Mouse (Mus musculus) stomach, postnatal 0 days (tissue): ENCODE measurements around the gene Clasp1. TPM values are rescaled to one million over a fixed set of nuclear protein-coding genes. Genes with fewer than 3 reads are reported as not detected.
A peak's percentile ranks its signal among the peaks of the same experiment; 100 is the strongest.
"Not testable (repeated sequence)": the region's sequence is repeated elsewhere in the genome, so short reads cannot be mapped to it uniquely, and the experiment has no call there.

Experiments used
- ATAC-seq: fragments of 200-750 bp; cut with Nextera tagmentation; 2 replicates; pipeline ENCODE4 v1.8.0; 2017; ENCODE audit not compliant: low FRiP score, low TSS enrichment
- DNase-seq: peaks from one replicate; pipeline ENCODE4 v3.0.0-alpha.2; 2016; ENCODE audit warnings: low spot score
- H3K27ac ChIP-seq: fragments of 300-500 bp; sonication (generic); replicated peaks from 2 replicates; pipeline ENCODE4 v1.5.1; 2014; ENCODE audit warnings: mild to moderate bottlenecking, control low read depth
- H3K27me3 ChIP-seq: fragments of 300-500 bp; sonication (generic); 2 replicates; pipeline ENCODE4 v1.6.1; 2014; ENCODE audit warnings: low read length; ENCODE audit not compliant: control insufficient read depth, insufficient read depth
- H3K36me3 ChIP-seq: fragments of 300-500 bp; sonication (generic); 2 replicates; pipeline ENCODE4 v1.6.1; 2014; ENCODE audit warnings: low read length, mixed read lengths; ENCODE audit not compliant: control insufficient read depth, insufficient read depth
- H3K4me1 ChIP-seq: fragments of 300-500 bp; sonication (generic); replicated peaks from 2 replicates; pipeline ENCODE4 v1.6.1; 2014; ENCODE audit warnings: antibody characterized with exemption; ENCODE audit not compliant: control insufficient read depth, insufficient read depth
- H3K4me2 ChIP-seq: fragments of 300-500 bp; sonication (generic); replicated peaks from 2 replicates; pipeline ENCODE4 v1.6.1; 2014; ENCODE audit warnings: low read depth, mild to moderate bottlenecking, control low read depth, moderate library complexity
- H3K4me3 ChIP-seq: fragments of 300-500 bp; sonication (generic); 2 replicates; pipeline ENCODE4 v1.5.1; 2014; ENCODE audit warnings: low read depth, low read length, control low read depth
- H3K9ac ChIP-seq: fragments of 300-500 bp; sonication (generic); 2 replicates; pipeline ENCODE4 v1.6.1; 2014; ENCODE audit warnings: mild to moderate bottlenecking, low read length, control low read depth, mixed read lengths
- H3K9me3 ChIP-seq: fragments of 300-500 bp; sonication (generic); 2 replicates; pipeline ENCODE4 v1.6.1; 2016; ENCODE audit warnings: low read length; ENCODE audit not compliant: control insufficient read depth
- CTCF ChIP-seq: IDR thresholded peaks from 2 replicates; pipeline ENCODE4 v1.5.1; 2016; ENCODE audit warnings: antibody characterized with exemption, low read depth, mild to moderate bottlenecking, moderate library complexity
- EP300 ChIP-seq: optimal IDR thresholded peaks from 2 replicates; pipeline ENCODE3; 2016; ENCODE audit warnings: antibody characterized with exemption
- WGBS: fragments of 180-500 bp; shearing (Covaris S2); extraction: QIAGEN DNeasy Blood & Tissue Kit; methylation state at CpG from one replicate; pipeline ENCODE4 v1.1.7; 2014; 5-methylcytosine and 5-hydroxymethylcytosine counted together
- polyA plus RNA-seq: library from polyadenylated mRNA; unstranded; fragments of >200 nt; fragmentation: Nextera tagmentation; extraction: Ambion mirVana; gene quantifications from 2 replicates; pipeline ENCODE4 v1.2.1, GENCODE M21; 2015

Gene Clasp1
- polyA plus RNA-seq, 1 experiment from 2014 or later, result 12.0 TPM

GRCm38 (mm10) chr1:118592933-118593332, 204.1 kb downstream of the Clasp1 start:
- Histone ChIP-seq H3K4me1 (no peaks in the 10 kb centered on the region), H3K27me3 (no peaks in the 10 kb centered on the region), H3K4me3 (no peak overlapping the region), H3K36me3 (peaks cover 15% of the 10 kb centered on the region; the same call in 1 of the 2 replicates), H3K4me2 (no peak overlapping the region), H3K27ac (no peak overlapping the region), H3K9ac (no peak overlapping the region), H3K9me3 (no peaks in the 10 kb centered on the region)
- no peak for ATAC-seq
- WGBS, result 86% methylated on average over 4 of the region's 4 CpGs
- TF ChIP-seq CTCF, result no peak
- no peak for TF ChIP-seq EP300
- no peak for DNase-seq

- Histone ChIP-seq H3K4me1 (no peaks in the 10 kb centered on the region), H3K27me3 (no peaks in the 10 kb centered on the region), H3K9me3 (no peaks in the 10 kb centered on the region), H3K27ac (no peak overlapping the region), H3K4me3 (no peak overlapping the region), H3K4me2 (no peak overlapping the region), H3K36me3 (peaks cover 11% of the 10 kb centered on the region; the same call in 1 of the 2 replicates), H3K9ac (no peak overlapping the region)
- ATAC-seq, result no peak
- DNase-seq, result no peak
- no peak for TF ChIP-seq CTCF
- no peak for TF ChIP-seq EP300
- 57% methylated on average over 2 of the region's 2 CpGs for WGBS
These were observed 206.5 kb downstream of the Clasp1 start for GRCm38 (mm10) chr1:118595395-118595794.

GRCm38 (mm10) chr1:118597475-118598213, 208.8 kb downstream of the Clasp1 start:
- WGBS, result 39% methylated on average over 2 of the region's 2 CpGs

GRCm38 (mm10) chr1:118598339-118598738, 209.5 kb downstream of the Clasp1 start:
- Histone ChIP-seq H3K9me3 (no peaks in the 10 kb centered on the region), H3K27me3 (no peaks in the 10 kb centered on the region), H3K4me3 (no peak overlapping the region), H3K9ac (no peak overlapping the region), H3K4me1 (no peaks in the 10 kb centered on the region), H3K36me3 (peaks cover 23% of the 10 kb centered on the region), H3K4me2 (no peak overlapping the region), H3K27ac (peak overlapping the region; percentile 45)
- ATAC-seq (peak; percentile 74), DNase-seq (peak; percentile 72)
- TF ChIP-seq CTCF (no peak), EP300 (no peak)
- 50% methylated on average over 3 of the region's 3 CpGs for WGBS

More at GRCm38 (mm10) chr1:118597475-118598213, 208.8 kb downstream of the Clasp1 start:
- Histone ChIP-seq H3K4me2 (no peak overlapping the region), H3K4me3 (no peak overlapping the region), H3K27me3 (no peaks in the 10 kb centered on the region), H3K9ac (no peak overlapping the region), H3K27ac (peak overlapping the region; percentile 45; the same call in 1 of the 2 replicates), H3K9me3 (no peaks in the 10 kb centered on the region), H3K36me3 (peaks cover 18% of the 10 kb centered on the region; the same call in 1 of the 2 replicates), H3K4me1 (no peaks in the 10 kb centered on the region)
- TF ChIP-seq EP300 (no peak), CTCF (0 out of 2 replicates have a peak, but pooled peaks have one; percentile 11)
- no peak for DNase-seq
- no peak for ATAC-seq

GRCm38 (mm10) chr1:118613631-118614183, 224.8 kb downstream of the Clasp1 start:
- DNase-seq (no peak), ATAC-seq (no peak)
- no peak overlapping the region for H3K27ac ChIP-seq
- peaks cover 6% of the 10 kb centered on the region for H3K36me3 ChIP-seq
- no peak overlapping the region for H3K4me3 ChIP-seq
- no peak overlapping the region for H3K4me2 ChIP-seq
- no peak overlapping the region for H3K9ac ChIP-seq
- no peaks in the 10 kb centered on the region for H3K27me3 ChIP-seq
- no peaks in the 10 kb centered on the region for H3K4me1 ChIP-seq
- WGBS, result 76% methylated on average over 3 of the region's 3 CpGs
- TF ChIP-seq CTCF (no peak), EP300 (no peak)
- no peaks in the 10 kb centered on the region for H3K9me3 ChIP-seq

GRCm38 (mm10) chr1:118621055-118621454, 232.2 kb downstream of the Clasp1 start:
- H3K27me3 ChIP-seq, ATAC-seq, H3K9ac ChIP-seq, H3K4me1 ChIP-seq, H3K27ac ChIP-seq, H3K4me2 ChIP-seq, DNase-seq, H3K9me3 ChIP-seq, H3K4me3 ChIP-seq, H3K36me3 ChIP-seq: not testable (repeated sequence)
- WGBS, result 98% methylated on average over 4 of the region's 5 CpGs
